Mouse (Mus musculus) limb, embryonic 15.5 days (tissue): ENCODE measurements around the gene Wfdc12. TPM values are rescaled to one million over a fixed set of nuclear protein-coding genes. Genes with fewer than 3 reads are reported as not detected.

Experiments
- ATAC-seq: fragments of 200-750 bp; cut with Nextera tagmentation; 2 replicates; pipeline ENCODE4 v1.8.0; 2017; ENCODE audit warnings: low read depth, moderate TSS enrichment; ENCODE audit not compliant: insufficient number of reproducible peaks, low FRiP score, low TSS enrichment
- H3K27ac ChIP-seq: fragments of 300-500 bp; sonication (generic); 2 replicates; pipeline ENCODE4 v1.5.1; 2015; ENCODE audit warnings: moderate library complexity, mild to moderate bottlenecking, inconsistent platforms
- H3K27me3 ChIP-seq: fragments of 300-500 bp; sonication (generic); 2 replicates; pipeline ENCODE4 v1.6.1; 2015; ENCODE audit warnings: inconsistent platforms
- H3K36me3 ChIP-seq: fragments of 300-500 bp; sonication (generic); 2 replicates; pipeline ENCODE4 v1.6.1; 2015; ENCODE audit warnings: inconsistent platforms
- H3K4me1 ChIP-seq: fragments of 300-500 bp; sonication (generic); 2 replicates; pipeline ENCODE4 v1.6.1; 2015; ENCODE audit warnings: inconsistent platforms
- H3K4me2 ChIP-seq: fragments of 300-500 bp; sonication (generic); 2 replicates; pipeline ENCODE4 v1.6.1; 2015; ENCODE audit warnings: mild to moderate bottlenecking, inconsistent platforms
- H3K4me3 ChIP-seq: fragments of 300-500 bp; sonication (generic); 2 replicates; pipeline ENCODE4 v1.5.1; 2015; ENCODE audit warnings: mild to moderate bottlenecking, inconsistent platforms
- H3K9ac ChIP-seq: fragments of 300-500 bp; sonication (generic); 2 replicates; pipeline ENCODE4 v1.6.1; 2015; ENCODE audit warnings: inconsistent platforms
- H3K9me3 ChIP-seq: fragments of 300-500 bp; sonication (generic); 2 replicates; pipeline ENCODE4 v1.6.1; 2016; ENCODE audit warnings: inconsistent platforms
- WGBS: fragments of 180-500 bp; shearing (Covaris S2); methylation state at CpG from one replicate; pipeline ENCODE4 v1.1.7; 2015; 5-methylcytosine and 5-hydroxymethylcytosine counted together
- polyA plus RNA-seq: library from polyadenylated mRNA; unstranded; fragments of >200 nt; fragmentation: Nextera tagmentation; extraction: Ambion mirVana; gene quantifications from 2 replicates; pipeline ENCODE4 v1.2.1, GENCODE M21; 2015

The Wfdc12 gene
- polyA plus RNA-seq, 1 experiment from 2014 or later: 0.40 TPM

DNA sequence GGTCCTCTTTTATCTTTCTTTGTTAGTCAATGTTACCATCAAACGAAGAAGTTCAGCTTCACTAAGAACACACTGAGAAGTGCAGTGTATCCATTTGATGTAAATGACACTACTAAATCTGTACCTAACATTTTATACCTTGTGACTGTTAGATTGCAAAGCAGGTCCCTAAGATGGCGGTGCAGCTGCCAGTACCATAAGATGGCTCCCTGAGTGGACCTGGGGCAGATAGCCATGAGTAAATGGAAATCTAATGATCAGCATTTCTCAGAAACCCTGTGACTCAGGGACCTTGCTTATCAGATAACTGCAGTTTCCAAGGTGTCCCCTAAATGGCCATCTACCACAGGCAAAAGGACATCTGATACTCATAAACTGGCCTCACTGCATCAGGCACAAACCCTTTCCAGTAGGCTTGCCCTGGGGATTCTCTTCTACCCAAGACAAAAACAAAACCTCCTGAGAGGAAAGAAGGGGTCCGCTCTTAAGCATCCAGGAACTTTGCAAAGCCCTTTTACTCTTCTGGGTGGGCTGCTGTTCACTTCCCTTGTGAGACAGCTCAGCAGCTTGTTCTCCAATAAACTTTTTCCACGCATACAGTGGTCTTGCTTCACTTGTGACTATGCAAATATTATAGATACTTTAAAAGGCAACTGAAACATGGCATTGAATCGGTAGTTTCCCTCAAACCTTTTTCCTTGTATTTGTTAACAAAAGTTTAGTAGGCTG lies 5.7 kb upstream of the Wfdc12 start:
- Histone ChIP-seq H3K9me3 (no peaks in the 10 kb centered on the region), H3K9ac (no peak overlapping the region), H3K27ac (no peak overlapping the region), H3K4me1 (no peaks in the 10 kb centered on the region), H3K27me3 (no peaks in the 10 kb centered on the region), H3K36me3 (no peaks in the 10 kb centered on the region), H3K4me2 (no peak overlapping the region), H3K4me3 (no peak overlapping the region)
- ATAC-seq: no peak
- WGBS: 71% methylated on average over 5 of the region's 5 CpGs

DNA sequence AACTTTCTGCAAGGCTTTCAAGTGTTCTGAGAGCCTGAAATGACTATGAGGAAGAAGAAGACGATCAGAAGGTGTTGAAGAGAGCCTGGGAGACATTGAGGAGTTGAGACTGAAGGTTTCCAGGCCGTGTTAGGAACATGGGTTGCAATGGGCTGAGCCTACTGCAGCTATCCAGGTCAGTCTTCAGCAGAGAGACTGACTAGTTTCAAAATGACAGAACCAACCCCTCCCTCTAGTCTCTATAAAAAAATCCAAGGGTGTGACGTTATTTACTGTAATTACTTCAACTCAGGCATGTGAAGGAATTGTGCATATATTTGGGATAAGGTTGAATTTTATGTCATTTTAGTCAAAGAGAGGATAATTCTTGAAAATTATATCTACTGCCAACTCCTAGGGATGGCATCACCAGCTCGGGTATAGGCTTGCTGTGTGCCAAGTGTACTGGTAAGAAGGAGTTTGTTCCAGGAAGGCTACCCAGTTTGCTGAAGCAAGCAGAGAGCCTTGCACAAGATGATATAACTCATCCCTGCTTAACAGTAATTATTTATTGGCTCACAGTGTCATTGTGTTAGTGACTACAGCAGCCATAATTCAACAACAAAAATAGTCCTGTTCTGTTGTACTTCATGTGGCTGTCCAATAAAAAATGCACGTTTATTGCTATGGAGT lies 4.7 kb upstream of the Wfdc12 start:
- Histone ChIP-seq H3K27ac (no peak overlapping the region), H3K9ac (no peak overlapping the region), H3K27me3 (no peaks in the 10 kb centered on the region), H3K4me3 (no peak overlapping the region), H3K36me3 (no peaks in the 10 kb centered on the region), H3K4me1 (no peaks in the 10 kb centered on the region), H3K4me2 (no peak overlapping the region), H3K9me3 (no peaks in the 10 kb centered on the region)
- no peak for ATAC-seq
- WGBS: 68% methylated on average over 5 of the region's 5 CpGs

GRCm38 (mm10) chr2:164192279-164192678 lies 1.9 kb upstream of the Wfdc12 start:
- no peaks in the 10 kb centered on the region for H3K36me3 ChIP-seq
- H3K27ac ChIP-seq: no peak overlapping the region
- H3K9me3 ChIP-seq: no peaks in the 10 kb centered on the region
- no peak overlapping the region for H3K4me2 ChIP-seq
- no peaks in the 10 kb centered on the region for H3K27me3 ChIP-seq
- no peak overlapping the region for H3K4me3 ChIP-seq
- ATAC-seq: no peak
- no peak overlapping the region for H3K9ac ChIP-seq
- no peaks in the 10 kb centered on the region for H3K4me1 ChIP-seq

DNA sequence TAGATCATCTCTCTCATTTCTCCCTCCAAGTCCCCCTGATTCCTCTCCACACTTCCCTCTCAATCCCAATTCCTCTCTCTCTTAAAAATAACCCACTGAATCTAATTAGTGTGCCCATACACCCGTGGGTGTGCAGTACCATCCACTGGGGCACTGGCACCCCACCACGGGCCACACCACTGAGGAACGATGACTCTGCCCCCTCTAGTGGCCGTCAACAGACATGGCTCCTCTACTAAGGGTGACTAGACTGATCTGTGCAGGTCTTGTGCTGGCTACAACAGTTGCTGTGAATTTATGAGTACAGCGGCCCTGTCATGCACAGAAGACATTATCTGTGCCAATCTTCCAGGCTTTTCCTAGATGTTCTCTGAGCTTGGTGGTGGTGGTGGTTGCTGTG lies 1.7 kb downstream of the Wfdc12 start:
- Histone ChIP-seq H3K36me3 (no peaks in the 10 kb centered on the region), H3K4me2 (no peak overlapping the region), H3K9me3 (no peaks in the 10 kb centered on the region), H3K9ac (no peak overlapping the region), H3K27me3 (no peaks in the 10 kb centered on the region), H3K4me1 (peaks cover 7% of the 10 kb centered on the region), H3K4me3 (no peak overlapping the region), H3K27ac (no peak overlapping the region)
- WGBS: 30% methylated on average over 5 of the region's 5 CpGs
- no peak for ATAC-seq

GRCm38 (mm10) chr2:164184145-164184719 lies 6.2 kb downstream of the Wfdc12 start:
- Histone ChIP-seq H3K27ac (peak overlapping the region; percentile 44), H3K4me1 (peaks cover 12% of the 10 kb centered on the region), H3K9ac (no peak overlapping the region), H3K4me3 (no peak overlapping the region), H3K36me3 (no peaks in the 10 kb centered on the region), H3K9me3 (no peaks in the 10 kb centered on the region), H3K4me2 (no peak overlapping the region), H3K27me3 (no peaks in the 10 kb centered on the region)
- WGBS: 35% methylated on average over 9 of the region's 9 CpGs
- no peak; the same call in 1 of the 2 replicates for ATAC-seq

DNA sequence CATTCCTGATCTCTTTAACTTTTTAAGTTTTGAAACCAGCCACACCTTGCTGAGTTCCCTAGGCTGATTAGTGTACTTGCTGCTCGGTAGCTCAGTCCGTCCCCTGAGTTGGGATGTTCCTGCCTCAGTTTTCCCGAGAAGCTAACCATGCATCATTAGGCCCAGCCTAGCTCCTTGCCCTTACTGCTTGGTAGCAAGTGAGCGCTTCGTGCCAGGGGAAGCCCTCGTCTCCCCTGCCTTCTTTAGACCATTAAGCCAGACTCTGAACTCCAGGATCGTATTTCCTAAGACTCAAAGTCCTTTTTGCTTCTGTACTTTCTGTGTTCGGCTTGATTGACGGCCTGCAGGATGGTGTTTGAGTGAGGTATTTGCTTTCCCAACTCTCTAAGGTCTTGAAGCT lies 7.1 kb downstream of the Wfdc12 start:
- Histone ChIP-seq H3K4me3 (no peak overlapping the region), H3K9ac (no peak overlapping the region), H3K27me3 (peaks cover 2% of the 10 kb centered on the region; the same call in 1 of the 2 replicates), H3K4me2 (no peak overlapping the region), H3K4me1 (peaks cover 12% of the 10 kb centered on the region), H3K27ac (peak overlapping the region; percentile 28; the same call in 1 of the 2 replicates), H3K36me3 (no peaks in the 10 kb centered on the region), H3K9me3 (no peaks in the 10 kb centered on the region)
- 55% methylated on average over 9 of the region's 9 CpGs for WGBS
- no peak for ATAC-seq

- Histone ChIP-seq H3K4me2 (no peak within 1 kb of the TSS), H3K4me3 (no peak within 1 kb of the TSS), H3K27me3 (peaks cover 5% of the 10 kb centered on the region; the same call in 1 of the 2 replicates), H3K9me3 (no peaks in the 10 kb centered on the region), H3K9ac (no peak within 1 kb of the TSS), H3K27ac (peak within 1 kb of the TSS; percentile 28; the same call in 1 of the 2 replicates), H3K4me1 (peaks cover 12% of the 10 kb centered on the region), H3K36me3 (no peaks in the 10 kb centered on the region)
- 51% methylated on average over 7 of the region's 7 CpGs for WGBS
- no peak for ATAC-seq
Measured at GRCm38 (mm10) chr2:164182692-164183255, 7.6 kb downstream of the Wfdc12 start, which contains the start of gene Wfdc5. Gene Wfdc5, minus strand, starts transcription at chr2:164182742.

DNA sequence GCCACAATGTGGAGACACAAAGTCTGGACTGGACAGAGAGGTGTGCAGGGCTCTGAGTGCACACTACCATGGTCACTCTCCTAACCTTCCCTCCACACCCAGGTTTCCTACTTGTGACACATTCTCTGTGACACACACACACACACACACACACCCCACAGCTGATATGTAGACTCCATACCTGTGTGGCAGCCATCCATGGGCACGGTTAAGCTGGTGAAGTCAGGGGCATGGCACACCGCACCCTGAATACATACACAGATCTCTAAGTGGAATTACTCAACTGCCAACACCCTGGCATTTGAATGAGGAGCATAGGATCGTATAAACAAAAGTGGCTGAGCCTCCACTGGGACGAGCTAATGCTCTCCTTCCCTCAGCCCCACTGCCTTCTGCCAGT lies 9.6 kb downstream of the Wfdc12 start:
- WGBS: 79% methylated on average over 4 of the region's 4 CpGs
- no peak overlapping the region for H3K4me3 ChIP-seq
- peaks cover 12% of the 10 kb centered on the region for H3K4me1 ChIP-seq
- H3K9ac ChIP-seq: no peak overlapping the region
- ATAC-seq: no peak
- no peaks in the 10 kb centered on the region for H3K9me3 ChIP-seq
- no peak overlapping the region for H3K27ac ChIP-seq
- H3K36me3 ChIP-seq: no peaks in the 10 kb centered on the region
- H3K27me3 ChIP-seq: peaks cover 5% of the 10 kb centered on the region; the same call in 1 of the 2 replicates
- no peak overlapping the region for H3K4me2 ChIP-seq

DNA sequence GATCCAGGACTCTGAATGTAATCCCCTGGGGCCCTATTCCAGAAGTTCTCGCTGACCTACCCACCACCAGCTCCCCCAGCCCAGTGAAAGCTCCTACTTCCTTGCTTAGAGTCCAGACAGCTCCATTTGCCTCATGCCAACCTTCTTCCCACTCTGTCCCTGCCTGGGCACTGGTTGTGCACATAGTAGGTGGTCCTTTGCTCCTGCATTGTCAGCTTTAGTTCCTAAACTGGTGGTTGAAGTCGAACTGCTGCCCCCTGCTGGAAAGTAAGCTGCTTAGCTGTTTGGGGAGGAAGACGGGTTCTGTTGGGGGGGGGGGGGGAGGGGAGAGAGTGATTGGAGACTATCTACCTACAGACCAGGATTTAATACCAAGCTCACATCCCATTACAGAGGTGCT lies 10.3 kb downstream of the Wfdc12 start:
- ATAC-seq: no peak
- Histone ChIP-seq H3K27me3 (peaks cover 5% of the 10 kb centered on the region; the same call in 1 of the 2 replicates), H3K4me2 (no peak overlapping the region), H3K9me3 (no peaks in the 10 kb centered on the region), H3K27ac (no peak overlapping the region), H3K4me1 (peaks cover 12% of the 10 kb centered on the region), H3K36me3 (no peaks in the 10 kb centered on the region), H3K9ac (no peak overlapping the region), H3K4me3 (no peak overlapping the region)
- WGBS: 42% methylated on average over 3 of the region's 3 CpGs

DNA sequence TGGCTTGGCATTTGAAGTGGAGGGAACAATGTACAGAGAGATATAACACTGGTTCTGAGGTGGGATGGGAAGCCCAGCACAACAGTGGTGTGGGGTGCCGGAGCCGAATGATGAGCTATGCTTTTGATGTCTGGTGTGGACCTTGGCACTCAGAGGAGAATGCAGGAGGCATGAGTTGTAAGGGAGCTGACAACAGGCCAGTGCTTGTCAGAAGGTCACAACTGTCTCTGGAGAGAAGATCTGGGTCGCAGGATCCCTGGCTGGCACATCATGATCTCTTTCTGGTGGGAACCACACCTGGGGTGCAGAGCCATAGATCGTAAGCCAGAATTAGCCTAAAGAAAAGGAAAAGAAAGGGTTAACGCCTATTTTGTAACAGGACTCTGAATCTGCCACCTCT lies 12.6 kb downstream of the Wfdc12 start:
- Histone ChIP-seq H3K27ac (no peak overlapping the region), H3K9me3 (no peaks in the 10 kb centered on the region), H3K36me3 (no peaks in the 10 kb centered on the region), H3K4me1 (peaks cover 3% of the 10 kb centered on the region; the same call in 1 of the 2 replicates), H3K4me2 (no peak overlapping the region), H3K27me3 (peaks cover 8% of the 10 kb centered on the region; the same call in 1 of the 2 replicates), H3K9ac (no peak overlapping the region), H3K4me3 (no peak overlapping the region)
- no peak for ATAC-seq
- 60% methylated on average over 5 of the region's 5 CpGs for WGBS

GRCm38 (mm10) chr2:164175850-164176249 lies 14.6 kb downstream of the Wfdc12 start:
- no peak overlapping the region for H3K27ac ChIP-seq
- no peak overlapping the region for H3K4me3 ChIP-seq
- H3K9me3 ChIP-seq: no peaks in the 10 kb centered on the region
- peaks cover 19% of the 10 kb centered on the region for H3K27me3 ChIP-seq
- no peaks in the 10 kb centered on the region for H3K36me3 ChIP-seq
- WGBS: 79% methylated on average over 3 of the region's 3 CpGs
- peaks cover 9% of the 10 kb centered on the region for H3K4me1 ChIP-seq
- no peak overlapping the region for H3K9ac ChIP-seq
- H3K4me2 ChIP-seq: no peak overlapping the region
- no peak for ATAC-seq
